Mouse (Mus musculus): ENCODE results near the gene Pla2g12a.

GRCm38 (mm10) chr3:129903866-129904265 lies 25.5 kb downstream of the Pla2g12a start:
- TF ChIP-seq POLR2A (IDR thresholded peaks at IDR 0.05; ENCODE audit: low read depth, low read length), result no peak
- TF ChIP-seq CTCF (IDR thresholded peaks at IDR 0.05; ENCODE audit: extremely low read depth, insufficient read length, insufficient replicate concordance, low read depth, low read length), result no peak

Measured in small intestine, adult 2 months (tissue).